Mouse (Mus musculus) lung, adult 2 months (tissue): ENCODE data around the gene Lmtk2.

ENCODE experiments used
- CTCF ChIP-seq: fragments of 200-500 bp; IDR thresholded peaks from 2 replicates; pipeline ENCODE4 v1.5.1; 2011; ENCODE audit warnings: mild to moderate bottlenecking, low read length, control low read depth; ENCODE audit not compliant: insufficient read depth
- POLR2A ChIP-seq: fragments of 200-500 bp; IDR thresholded peaks from 2 replicates; pipeline ENCODE4 v1.6.1; 2011; ENCODE audit warnings: low read depth, mild to moderate bottlenecking, control low read depth, low read length, borderline replicate concordance; ENCODE audit errors: extremely low read depth

DNA sequence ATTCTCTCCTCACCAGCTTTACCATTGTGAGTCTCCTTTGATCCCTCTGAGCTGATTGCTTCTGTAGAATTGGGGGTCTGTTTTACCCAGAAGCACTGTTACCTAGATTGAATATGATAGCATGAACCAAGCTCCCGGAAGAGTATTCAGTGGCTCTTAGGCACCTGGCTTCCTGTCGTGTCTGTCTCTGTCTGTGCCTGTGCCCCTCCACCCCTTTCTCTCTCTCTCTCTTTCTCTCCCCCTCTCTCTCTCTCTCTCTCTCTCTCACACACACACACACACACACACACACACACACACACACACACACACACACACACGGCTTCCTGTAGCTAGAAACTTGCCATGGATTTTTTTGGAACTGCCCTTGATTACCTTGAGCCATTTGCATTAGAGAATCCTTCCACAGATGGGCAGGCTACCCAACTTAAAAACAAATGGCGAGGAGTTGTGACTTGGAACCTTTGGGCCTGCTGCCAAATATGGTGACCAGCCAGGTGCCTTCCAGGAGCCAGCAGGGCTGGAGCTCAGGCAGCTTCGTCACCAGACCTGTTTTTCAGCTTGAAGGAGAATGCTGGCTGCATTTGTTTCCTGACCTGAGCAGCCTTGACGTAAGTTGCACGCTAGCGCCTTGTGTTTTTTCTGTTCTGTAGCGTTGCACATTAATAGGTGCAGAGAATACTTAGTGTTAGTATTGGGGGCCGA, 62.7 kb downstream of the Lmtk2 start:
- TF ChIP-seq CTCF = no peak
- TF ChIP-seq POLR2A = no peak
